Mouse (Mus musculus): ENCODE results near the gene Gm6356. TPM values are rescaled to one million over a fixed set of nuclear protein-coding genes. Genes with fewer than 3 reads are reported as not detected.
"Not testable (repeated sequence)": the region's sequence is repeated elsewhere in the genome, so short reads cannot be mapped to it uniquely, and the experiment has no call there.

The Gm6356 gene
- polyA plus RNA-seq (2015; fragmentation: Nextera tagmentation; extraction: Ambion mirVana) = not detected in 2 replicates

DNA sequence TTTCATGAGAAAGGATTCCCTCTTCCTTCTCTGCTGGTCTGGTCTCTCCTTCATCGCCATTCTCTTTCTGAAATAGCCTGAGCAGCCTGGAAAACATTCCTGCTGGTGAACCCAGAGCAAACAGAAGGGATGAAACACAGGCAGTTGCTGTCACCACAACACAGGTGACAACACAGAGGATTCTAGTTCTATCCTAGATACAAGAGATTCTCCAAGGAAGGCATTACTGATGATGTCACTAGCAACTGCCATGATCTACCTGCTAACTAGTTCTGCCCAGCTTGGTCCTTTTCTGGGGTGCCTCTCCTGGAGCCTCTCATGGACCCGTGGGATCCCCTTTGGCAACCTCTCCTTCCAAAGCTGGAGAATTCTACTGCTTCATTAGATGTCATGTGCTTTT lies at the start of gene Gm6356:
TSS of gene Gm6356 (minus strand) at position 101 of the 400 bp plus-strand sequence.
- 41% methylated on average over 1 of the region's 2 CpGs for WGBS
- H3K27me3 ChIP-seq (replicated peaks); ATAC-seq (replicated peaks); H3K36me3 ChIP-seq (replicated peaks); H3K9ac ChIP-seq; H3K4me3 ChIP-seq; H3K9me3 ChIP-seq; H3K4me2 ChIP-seq; H3K27ac ChIP-seq; H3K4me1 ChIP-seq: not testable (repeated sequence)

Other genes starting within 250 kb of the Gm6356 start
- 18.6 and 20.1 TPM in 2 replicates for gene Gm3636, start 231.5 kb downstream of the Gm6356 start, polyA plus RNA-seq (2015; fragmentation: Nextera tagmentation; extraction: Ambion mirVana)
- not detected in 2 replicates for gene Gm8362, start 199.4 kb downstream of the Gm6356 start, polyA plus RNA-seq (2015; fragmentation: Nextera tagmentation; extraction: Ambion mirVana)
- not detected in 2 replicates for gene Gm3642, start 133.5 kb downstream of the Gm6356 start, polyA plus RNA-seq (2015; fragmentation: Nextera tagmentation; extraction: Ambion mirVana)
- 9.7 and 11.4 TPM in 2 replicates for gene Gm3667, start 83.9 kb downstream of the Gm6356 start, polyA plus RNA-seq (2015; fragmentation: Nextera tagmentation; extraction: Ambion mirVana)
- gene Gm10406, start 53.6 kb upstream of the Gm6356 start, polyA plus RNA-seq (2015; fragmentation: Nextera tagmentation; extraction: Ambion mirVana) = 3.9 and 4.9 TPM in 2 replicates
- gene Gm3685, start 71.2 kb upstream of the Gm6356 start, polyA plus RNA-seq (2015; fragmentation: Nextera tagmentation; extraction: Ambion mirVana) = not detected in 2 replicates
- gene Gm3696, start 126.8 kb upstream of the Gm6356 start, polyA plus RNA-seq (2015; fragmentation: Nextera tagmentation; extraction: Ambion mirVana) = 7.6 and 9.1 TPM in 2 replicates
- gene Gm6676, start 151.6 kb upstream of the Gm6356 start, polyA plus RNA-seq (2015; fragmentation: Nextera tagmentation; extraction: Ambion mirVana) = not detected in 2 replicates
- 9.8 and 12.7 TPM in 2 replicates for gene Gm3512, start 200.7 kb upstream of the Gm6356 start, polyA plus RNA-seq (2015; fragmentation: Nextera tagmentation; extraction: Ambion mirVana)
- not detected in 2 replicates for gene Gm16434, start 220.7 kb upstream of the Gm6356 start, polyA plus RNA-seq (2015; fragmentation: Nextera tagmentation; extraction: Ambion mirVana)